8 mouse cellular contexts compared by ENCODE assay signal in the genomic region with DNA sequence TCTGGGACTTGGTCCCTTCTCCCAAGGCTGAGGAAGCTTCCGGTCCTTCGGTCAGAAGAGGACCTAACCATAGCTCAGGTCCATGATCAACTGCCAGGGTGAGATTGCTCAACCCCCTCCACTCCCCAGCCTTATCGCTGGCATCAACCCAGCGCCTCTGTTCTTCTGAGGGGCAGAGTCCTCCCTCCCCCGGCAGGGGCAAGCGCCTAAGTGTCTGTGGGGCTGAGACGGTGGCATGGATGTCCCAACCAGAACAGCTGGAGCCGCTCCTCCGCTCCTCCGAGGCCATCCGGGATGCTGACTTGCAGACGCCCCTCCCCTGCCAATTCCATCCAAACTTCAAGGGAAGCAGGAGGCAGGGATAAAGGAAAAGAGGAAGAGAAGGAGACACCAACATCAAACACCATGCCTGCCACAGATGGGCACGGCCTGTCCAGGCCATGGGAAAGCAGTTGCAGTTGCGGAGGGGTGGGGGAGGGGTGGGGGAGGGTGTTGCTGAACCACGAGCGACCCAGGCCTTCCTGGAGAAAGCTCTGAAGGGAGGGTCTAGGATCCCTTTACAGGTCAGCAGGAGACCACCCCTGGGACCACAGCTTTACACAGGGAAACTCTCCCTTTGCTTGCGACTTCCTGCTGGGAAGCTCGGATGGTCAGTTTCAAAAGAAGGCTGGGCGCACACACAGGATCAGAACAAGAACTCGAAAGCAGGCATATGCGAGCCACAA. TPM values are rescaled to one million over a fixed set of nuclear protein-coding genes. Genes with fewer than 3 reads are reported as not detected.
DNase-seq lines count a peak whose midpoint lies in the region; ATAC-seq lines count a peak whose summit lies in the region.

No protein-coding gene starts in this region.

- peak; percentile 37 to 39 for DNase-seq in layer of hippocampus, postnatal 10 days (ENCODE audit: low spot score in 2 of 2)
- no peak for DNase-seq in layer of hippocampus, adult 11-12 months (ENCODE audit: low spot score)
- DNase-seq in hindbrain, embryonic 11.5 days (ENCODE audit: low spot score), result peak; percentile 64
- DNase-seq in liver, result peak; percentile 75
- peak; percentile 64 to 80 for DNase-seq in urinary bladder, postnatal 36 days (ENCODE audit: low spot score in 2 of 2)
- no peak for DNase-seq in cerebellum, postnatal 25 days

- no peaks in the 10 kb centered on the region for H3K27me3 ChIP-seq in embryonic facial prominence, embryonic 15.5 days
- no peaks in the 10 kb centered on the region for H3K27me3 ChIP-seq in hindbrain, embryonic 11.5 days (ENCODE audit: control insufficient read depth, insufficient read depth, low read length)
- no peaks in the 10 kb centered on the region for H3K27me3 ChIP-seq in midbrain, embryonic 13.5 days

- peak overlapping the region; percentile 99 for H3K27ac ChIP-seq in embryonic facial prominence, embryonic 15.5 days (replicated peaks)
- H3K27ac ChIP-seq in hindbrain, embryonic 11.5 days (ENCODE audit: low read depth, low read length), result peak overlapping the region; percentile 96
- peak overlapping the region; percentile 95 for H3K27ac ChIP-seq in midbrain, embryonic 13.5 days

- peak overlapping the region; percentile 84 for H3K4me3 ChIP-seq in embryonic facial prominence, embryonic 15.5 days (replicated peaks)
- peak overlapping the region; percentile 72 for H3K4me3 ChIP-seq in hindbrain, embryonic 11.5 days (ENCODE audit: low read depth, low read length)
- H3K4me3 ChIP-seq in midbrain, embryonic 13.5 days (replicated peaks), result peak overlapping the region; percentile 73

- peak overlapping the region; percentile 84; the same call in 1 of the 2 replicates for H3K9ac ChIP-seq in embryonic facial prominence, embryonic 15.5 days
- H3K9ac ChIP-seq in hindbrain, embryonic 11.5 days (ENCODE audit: low read depth, low read length), result peak overlapping the region; percentile 84
- H3K9ac ChIP-seq in midbrain, embryonic 13.5 days (replicated peaks), result peak overlapping the region; percentile 94

- 0 out of 2 replicates have a peak, but pooled peaks cover 6% of the 10 kb centered on the region for H3K36me3 ChIP-seq in embryonic facial prominence, embryonic 15.5 days
- H3K36me3 ChIP-seq in hindbrain, embryonic 11.5 days (ENCODE audit: control insufficient read depth, insufficient read depth, low read length), result no peaks in the 10 kb centered on the region
- H3K36me3 ChIP-seq in midbrain, embryonic 13.5 days, result peaks cover 26% of the 10 kb centered on the region; the same call in 1 of the 2 replicates

- no peak for ATAC-seq in embryonic facial prominence, embryonic 15.5 days (ENCODE audit: insufficient number of reproducible peaks, low FRiP score, low TSS enrichment, low read depth)
- no peak for ATAC-seq in hindbrain, embryonic 11.5 days (ENCODE audit: low FRiP score)
- no peak for ATAC-seq in midbrain, embryonic 13.5 days

- H3K9me3 ChIP-seq in embryonic facial prominence, embryonic 15.5 days (replicated peaks), result no peaks in the 10 kb centered on the region
- no peaks in the 10 kb centered on the region for H3K9me3 ChIP-seq in hindbrain, embryonic 11.5 days (ENCODE audit: control insufficient read depth, low read length)
- no peaks in the 10 kb centered on the region for H3K9me3 ChIP-seq in midbrain, embryonic 13.5 days

- peak overlapping the region; percentile 78 for H3K4me2 ChIP-seq in embryonic facial prominence, embryonic 15.5 days (replicated peaks)
- peak overlapping the region; percentile 81 for H3K4me2 ChIP-seq in hindbrain, embryonic 11.5 days (replicated peaks; ENCODE audit: low read depth, low read length)
- peak overlapping the region; percentile 82 for H3K4me2 ChIP-seq in midbrain, embryonic 13.5 days (replicated peaks)

- WGBS in embryonic facial prominence, embryonic 15.5 days, result 7% methylated on average over 21 of the region's 21 CpGs
- WGBS in hindbrain, embryonic 11.5 days, result 7% methylated on average over 21 of the region's 21 CpGs
- WGBS in midbrain, embryonic 13.5 days, result 11% methylated on average over 21 of the region's 21 CpGs

- peaks cover 47% of the 10 kb centered on the region for H3K4me1 ChIP-seq in embryonic facial prominence, embryonic 15.5 days
- peaks cover 21% of the 10 kb centered on the region for H3K4me1 ChIP-seq in hindbrain, embryonic 11.5 days (replicated peaks; ENCODE audit: control insufficient read depth, insufficient read depth, low read length)
- H3K4me1 ChIP-seq in midbrain, embryonic 13.5 days (replicated peaks), result peaks cover 56% of the 10 kb centered on the region

RNA-seq across cellular contexts. Expression of a gene that starts 2.7 kb away (rescaled TPM):
- total RNA-seq in layer of hippocampus, postnatal 10 days (2021), result 10 to 100 TPM; 43.2 to 47.6 TPM
- 82.2 and 86.2 TPM in 2 replicates for polyA plus RNA-seq in embryonic facial prominence, embryonic 15.5 days (2015; fragmentation: Nextera tagmentation; extraction: Ambion mirVana)
- polyA plus RNA-seq in hindbrain, embryonic 11.5 days (2014; fragmentation: Nextera tagmentation; extraction: Ambion mirVana), result 64.5 and 68.6 TPM in 2 replicates
- 80.0 and 82.7 TPM in 2 replicates for polyA plus RNA-seq in midbrain, embryonic 13.5 days (2015; fragmentation: Nextera tagmentation; extraction: Ambion mirVana)

RNA-seq across cellular contexts. Expression of a gene that starts 39.1 kb away (rescaled TPM):
- not detected for total RNA-seq in layer of hippocampus, postnatal 10 days (2021)
- 1.6 and 2.1 TPM in 2 replicates for polyA plus RNA-seq in embryonic facial prominence, embryonic 15.5 days (2015; fragmentation: Nextera tagmentation; extraction: Ambion mirVana)
- polyA plus RNA-seq in hindbrain, embryonic 11.5 days (2014; fragmentation: Nextera tagmentation; extraction: Ambion mirVana), result 0.80 and 0.86 TPM in 2 replicates
- 0.31 and 0.54 TPM in 2 replicates for polyA plus RNA-seq in midbrain, embryonic 13.5 days (2015; fragmentation: Nextera tagmentation; extraction: Ambion mirVana)

Comparison
In these comparisons a context has a peak if more than half of its experiments do, and no peak if none do; other contexts are left out.
1. DNase-seq: peak in layer of hippocampus, postnatal 10 days (2 of 2), hindbrain, embryonic 11.5 days (single experiment), liver (single experiment) and urinary bladder, postnatal 36 days (2 of 2); none in layer of hippocampus, adult 11-12 months (single experiment) and cerebellum, postnatal 25 days (0 of 2).
2. Peak in every context shown above with its lines, with median percentiles within 50 percentile points of each other: H3K27ac ChIP-seq, H3K4me2 ChIP-seq, H3K4me3 ChIP-seq and H3K9ac ChIP-seq.